ENCODE assay signal across 18 mouse cellular contexts in the genomic region with DNA sequence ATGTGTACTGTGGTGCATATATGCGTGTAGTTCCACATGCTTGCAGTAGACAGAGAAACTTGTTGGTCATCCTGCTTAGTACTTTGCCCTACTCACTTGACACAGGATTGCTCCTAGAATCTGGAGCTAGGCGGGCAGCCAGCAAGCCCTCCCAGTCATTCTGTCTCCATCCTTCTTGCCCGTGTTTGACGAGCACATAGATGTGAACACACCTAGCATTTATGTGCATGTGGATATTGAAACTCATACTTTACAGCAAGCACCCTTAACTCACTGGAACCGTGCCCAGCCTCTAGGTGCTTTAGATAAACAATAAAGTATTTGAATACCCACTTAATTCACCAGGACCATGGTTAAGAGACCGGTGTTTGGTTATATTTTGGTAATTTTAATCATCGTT.
"Had no signal": no experiment of that assay in that cellular context is flagged by ENCODE, and none has a peak within 500 bp of the region (broad histone marks: within the 10 kb centered on the region; RNA-seq: fewer than 3 reads in every experiment).

No protein-coding gene starts in this region.

- H3K27ac ChIP-seq: liver, embryonic 13.5 days; macrophage; midbrain, embryonic 12.5 days; midbrain, embryonic 15.5 days; neural tube, embryonic 12.5 days; neural tube, embryonic 15.5 days; stomach, postnatal 0 days had no signal

- H3K9me3 ChIP-seq: liver, embryonic 13.5 days; midbrain, embryonic 12.5 days; midbrain, embryonic 15.5 days; neural tube, embryonic 12.5 days; neural tube, embryonic 15.5 days had no signal

- ATAC-seq: intestine, postnatal 0 days; midbrain, embryonic 15.5 days had no signal

- H3K4me1 ChIP-seq: liver, embryonic 13.5 days; midbrain, embryonic 12.5 days; midbrain, embryonic 15.5 days; neural tube, embryonic 12.5 days; neural tube, embryonic 15.5 days had no signal

- H3K4me3 ChIP-seq: liver, embryonic 13.5 days; midbrain, embryonic 12.5 days; midbrain, embryonic 15.5 days; neural tube, embryonic 12.5 days; neural tube, embryonic 15.5 days had no signal

- H3K27me3 ChIP-seq: liver, embryonic 13.5 days; midbrain, embryonic 12.5 days; midbrain, embryonic 15.5 days; neural tube, embryonic 12.5 days; neural tube, embryonic 15.5 days had no signal

- H3K9ac ChIP-seq: liver, embryonic 13.5 days; midbrain, embryonic 12.5 days; midbrain, embryonic 15.5 days; neural tube, embryonic 12.5 days; neural tube, embryonic 15.5 days had no signal

- H3K4me2 ChIP-seq: liver, embryonic 13.5 days; midbrain, embryonic 12.5 days; midbrain, embryonic 15.5 days; neural tube, embryonic 12.5 days; neural tube, embryonic 15.5 days had no signal

- DNase-seq: kidney, adult 2 months; kidney, postnatal 10 days; kidney, postnatal 36 days; left cerebral cortex, postnatal 4 days; liver, embryonic 13.5 days; right cerebral cortex, adult 18-20 months; right cerebral cortex, postnatal 14 days; right cerebral cortex, postnatal 4 days; thymus, adult 2 months; thymus, postnatal 14 days; thymus, postnatal 4 days had no signal
